Mouse (Mus musculus): Measurements from ENCODE around the gene Ces1h. TPM values are rescaled to one million over a fixed set of nuclear protein-coding genes. Genes with fewer than 3 reads are reported as not detected.
"Not testable (repeated sequence)": the region's sequence is repeated elsewhere in the genome, so short reads cannot be mapped to it uniquely, and the experiment has no call there.

The Ces1h gene
- not detected for total RNA-seq (2021)
- long read RNA-seq, result 0 reads

GRCm38 (mm10) chr8:93379625-93380024 is at the start of gene Ces1h:
Ces1h (minus strand) TSS chr8:93379725.
- no peak for DNase-seq (ENCODE audit: low spot score in 2 of 2)

GRCm38 (mm10) chr8:93427195-93427594 is 47.7 kb upstream of the Ces1h start:
- DNase-seq (ENCODE audit: low spot score in 2 of 2), result no peak

- DNase-seq (ENCODE audit: low spot score in 2 of 2), result no peak
These were observed 35.9 kb upstream of the Ces1h start for GRCm38 (mm10) chr8:93415387-93415786.

GRCm38 (mm10) chr8:93408830-93409229 is 29.3 kb upstream of the Ces1h start:
- DNase-seq (ENCODE audit: low spot score in 2 of 2), result no peak

GRCm38 (mm10) chr8:93399698-93400097 is 20.2 kb upstream of the Ces1h start:
- DNase-seq (ENCODE audit: low spot score in 2 of 2), result no peak

- peak; percentile 38 to 40 for DNase-seq (ENCODE audit: low spot score in 2 of 2)
These were observed 18.5 kb upstream of the Ces1h start for GRCm38 (mm10) chr8:93398044-93398443.

- DNase-seq (ENCODE audit: low spot score in 2 of 2), result not testable (repeated sequence)
These were observed 14.6 kb upstream of the Ces1h start for GRCm38 (mm10) chr8:93394079-93394619.

GRCm38 (mm10) chr8:93369481-93369880 is 10.0 kb downstream of the Ces1h start:
- no peak for DNase-seq (ENCODE audit: low spot score in 2 of 2)

- no peak for DNase-seq (ENCODE audit: low spot score in 2 of 2)
These were observed 19.4 kb downstream of the Ces1h start for GRCm38 (mm10) chr8:93360113-93360512.

- DNase-seq (ENCODE audit: low spot score in 2 of 2), result no peak
These were observed 40.0 kb downstream of the Ces1h start for GRCm38 (mm10) chr8:93339531-93339930.

GRCm38 (mm10) chr8:93337207-93337606 is 42.3 kb downstream of the Ces1h start, which contains the start of gene Ces1g:
Ces1g (minus strand) TSS chr8:93337308.
- DNase-seq (ENCODE audit: low spot score in 2 of 2), result no peak

- DNase-seq (ENCODE audit: low spot score in 2 of 2), result no peak
These were observed 46.8 kb downstream of the Ces1h start for GRCm38 (mm10) chr8:93332703-93333102.

- no peak for DNase-seq (ENCODE audit: low spot score in 2 of 2)
These were observed 48.4 kb downstream of the Ces1h start for GRCm38 (mm10) chr8:93331151-93331550.

GRCm38 (mm10) chr8:93325123-93325522 is 54.4 kb downstream of the Ces1h start:
- DNase-seq (ENCODE audit: low spot score in 2 of 2), result no peak

GRCm38 (mm10) chr8:93317031-93317430 is 62.5 kb downstream of the Ces1h start:
- DNase-seq (ENCODE audit: low spot score in 2 of 2), result no peak

GRCm38 (mm10) chr8:93315557-93315956 is 64.0 kb downstream of the Ces1h start:
- DNase-seq (ENCODE audit: low spot score in 2 of 2), result no peak

Other genes with a start within 250 kb of the Ces1h start
- not detected for gene Ces1c, start 248.4 kb downstream of the Ces1h start, total RNA-seq (2021)
- gene Ces1d, start 181.9 kb downstream of the Ces1h start, total RNA-seq (2021), result not detected
- gene Ces1e, start 150.1 kb downstream of the Ces1h start, total RNA-seq (2021), result not detected
- gene Ces1f, start 100.0 kb downstream of the Ces1h start, total RNA-seq (2021), result not detected
- gene Ces1g, start 42.4 kb downstream of the Ces1h start, total RNA-seq (2021), result not detected
- gene Ces5a, start 156.1 kb upstream of the Ces1h start, total RNA-seq (2021), result 1 to 10 TPM in 1 of 2 experiments, under 1 TPM in 1; 0.78 to 2.2 TPM

All from layer of hippocampus, postnatal 10 days (tissue).